Mouse (Mus musculus): ENCODE data around the gene Tmed5. TPM values are rescaled to one million over a fixed set of nuclear protein-coding genes. Genes with fewer than 3 reads are reported as not detected.
"Not testable (repeated sequence)": the region's sequence is repeated elsewhere in the genome, so short reads cannot be mapped to it uniquely, and the experiment has no call there.

Tmed5 gene
- polyA plus RNA-seq (2015; fragmentation: Nextera tagmentation; extraction: Ambion mirVana): 23.1 and 24.1 TPM in 2 replicates

DNA sequence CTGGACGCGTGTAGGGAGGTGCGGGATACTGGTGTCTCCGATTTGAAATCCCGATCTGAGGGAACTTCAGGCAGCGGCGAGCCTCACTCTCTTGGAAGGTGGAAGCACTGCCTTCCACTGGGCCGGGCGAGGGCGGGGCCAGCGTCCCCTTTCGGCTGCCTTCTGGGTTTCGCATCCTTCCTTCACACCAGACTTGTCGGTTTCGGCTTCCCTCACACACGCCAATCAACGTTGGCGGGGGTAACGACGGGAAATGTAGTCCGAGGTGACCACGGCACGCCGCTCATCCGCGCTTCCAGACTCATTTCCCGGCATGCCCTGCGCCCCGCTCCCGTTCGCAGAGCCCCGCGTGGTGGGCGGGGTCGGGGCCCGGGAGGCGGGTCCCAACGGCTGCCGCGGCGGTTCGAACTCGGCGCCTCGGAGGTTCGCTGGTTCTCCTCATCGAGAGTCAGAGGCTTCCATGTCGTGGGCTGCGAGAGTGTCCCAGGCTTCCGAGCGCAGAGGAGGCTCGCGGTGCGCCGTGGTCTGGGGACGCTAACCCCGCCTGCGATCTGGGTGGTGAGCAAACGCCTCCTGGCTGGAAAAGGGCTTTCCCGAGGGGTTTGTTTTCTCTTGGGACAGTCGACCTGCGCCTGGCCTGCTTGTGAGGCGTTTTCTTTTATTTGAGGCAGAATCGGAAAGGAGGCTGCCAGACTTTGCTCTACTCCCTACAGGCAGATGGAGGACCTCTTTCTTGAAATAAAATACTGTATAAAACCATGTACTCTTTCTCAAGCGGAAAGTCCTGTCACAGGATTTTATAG, at the start of gene Tmed5, which contains the start of gene Ccdc18:
Gene Tmed5 (minus strand): TSS at position 180 of the 803 bp plus-strand sequence.
Gene Ccdc18 (plus strand): TSS at position 435 of the 803 bp plus-strand sequence.
- peak within 1 kb of the TSS; percentile 82 for H3K27ac ChIP-seq
- H3K4me1 ChIP-seq: peaks cover 21% of the 10 kb centered on the region
- H3K9ac ChIP-seq: peak within 1 kb of the TSS; percentile 71
- no peaks in the 10 kb centered on the region for H3K27me3 ChIP-seq (replicated peaks)
- ATAC-seq (replicated peaks): peak; percentile 99
- peak within 1 kb of the TSS; percentile 74 for H3K4me2 ChIP-seq
- 0% methylated on average over 65 of the region's 65 CpGs for WGBS
- peak within 1 kb of the TSS; percentile 78 for H3K4me3 ChIP-seq
- H3K36me3 ChIP-seq (replicated peaks): no peaks in the 10 kb centered on the region
- no peaks in the 10 kb centered on the region for H3K9me3 ChIP-seq

DNA sequence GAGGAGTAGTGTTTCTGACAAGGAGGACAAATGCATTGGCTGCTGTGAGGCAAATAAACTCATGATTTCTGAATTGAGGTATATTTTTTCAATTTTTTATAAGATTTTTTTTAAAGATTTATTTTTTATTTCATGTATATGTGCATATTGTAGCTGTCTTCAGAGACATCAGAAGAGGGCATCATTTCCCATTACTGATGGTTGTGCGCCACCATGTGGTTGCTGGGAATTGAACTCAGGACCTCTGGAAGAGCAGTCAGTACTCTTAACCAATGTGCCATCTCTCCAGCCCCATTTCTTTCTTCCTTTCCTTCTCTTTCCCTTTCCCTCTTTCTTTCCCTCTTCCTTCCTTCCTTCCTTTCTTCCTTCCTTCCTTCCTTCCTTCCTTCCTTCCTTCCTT, 31.3 kb upstream of the Tmed5 start:
- Histone ChIP-seq H3K9ac (no peak overlapping the region), H3K4me2 (no peak overlapping the region), H3K36me3 (replicated peaks) (no peaks in the 10 kb centered on the region), H3K9me3 (no peaks in the 10 kb centered on the region), H3K27me3 (replicated peaks) (no peaks in the 10 kb centered on the region), H3K27ac (no peak overlapping the region), H3K4me1 (no peaks in the 10 kb centered on the region), H3K4me3 (no peak overlapping the region)
- ATAC-seq (replicated peaks): no peak
- 25% methylated on average over 1 of the region's 1 CpGs for WGBS

DNA sequence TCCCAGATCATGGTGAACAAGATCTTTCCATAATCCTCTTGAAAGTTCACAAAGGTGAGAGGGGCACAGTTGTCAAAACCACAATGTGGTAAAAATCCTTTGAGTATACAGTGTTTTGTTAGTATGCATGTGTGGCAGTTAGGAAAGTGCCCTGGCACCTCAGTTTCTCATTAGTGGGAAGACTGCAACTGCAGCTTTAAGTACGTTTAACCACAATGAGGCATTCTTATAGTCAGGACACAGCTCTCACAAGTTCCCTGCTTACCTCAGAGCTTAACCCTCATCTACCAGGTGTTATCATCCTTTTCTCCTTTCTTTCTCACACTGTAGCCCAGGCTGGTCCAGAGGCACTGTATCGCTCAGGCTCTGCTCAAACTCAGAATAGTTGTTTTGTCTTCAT, 28.4 kb upstream of the Tmed5 start:
- no peaks in the 10 kb centered on the region for H3K4me1 ChIP-seq
- WGBS: 85% methylated on average over 2 of the region's 2 CpGs

DNA sequence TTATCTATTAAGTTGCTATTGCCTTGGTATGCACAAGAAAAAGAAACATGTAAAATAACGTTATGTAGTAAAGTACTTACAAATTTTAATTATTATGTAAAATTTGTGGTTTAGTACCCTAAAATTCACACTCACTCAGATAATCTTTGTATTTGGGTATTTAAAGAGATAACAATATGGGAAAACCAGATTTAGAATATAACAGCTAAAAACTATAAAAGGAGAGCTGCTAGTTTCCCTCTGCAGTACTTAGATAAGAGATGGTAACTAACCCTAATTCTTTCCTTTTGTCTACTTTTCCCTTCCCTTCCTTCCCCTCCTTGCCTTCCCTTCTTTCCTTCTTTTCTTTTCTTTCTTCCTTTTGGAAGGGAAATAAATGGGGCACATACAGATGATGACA, 20.2 kb upstream of the Tmed5 start:
- Histone ChIP-seq H3K4me3 (no peak overlapping the region), H3K9me3 (no peaks in the 10 kb centered on the region), H3K4me1 (no peaks in the 10 kb centered on the region), H3K27ac (no peak overlapping the region), H3K4me2 (no peak overlapping the region), H3K27me3 (replicated peaks) (no peaks in the 10 kb centered on the region), H3K9ac (no peak overlapping the region), H3K36me3 (replicated peaks) (no peaks in the 10 kb centered on the region)
- 91% methylated on average over 1 of the region's 1 CpGs for WGBS
- no peak for ATAC-seq (replicated peaks)

More for the DNA sequence above, 28.4 kb upstream of the Tmed5 start:
- Histone ChIP-seq H3K4me2 (no peak overlapping the region), H3K4me3 (no peak overlapping the region), H3K27ac (no peak overlapping the region), H3K27me3 (replicated peaks) (no peaks in the 10 kb centered on the region), H3K36me3 (replicated peaks) (no peaks in the 10 kb centered on the region), H3K9ac (no peak overlapping the region), H3K9me3 (no peaks in the 10 kb centered on the region)
- no peak for ATAC-seq (replicated peaks)

DNA sequence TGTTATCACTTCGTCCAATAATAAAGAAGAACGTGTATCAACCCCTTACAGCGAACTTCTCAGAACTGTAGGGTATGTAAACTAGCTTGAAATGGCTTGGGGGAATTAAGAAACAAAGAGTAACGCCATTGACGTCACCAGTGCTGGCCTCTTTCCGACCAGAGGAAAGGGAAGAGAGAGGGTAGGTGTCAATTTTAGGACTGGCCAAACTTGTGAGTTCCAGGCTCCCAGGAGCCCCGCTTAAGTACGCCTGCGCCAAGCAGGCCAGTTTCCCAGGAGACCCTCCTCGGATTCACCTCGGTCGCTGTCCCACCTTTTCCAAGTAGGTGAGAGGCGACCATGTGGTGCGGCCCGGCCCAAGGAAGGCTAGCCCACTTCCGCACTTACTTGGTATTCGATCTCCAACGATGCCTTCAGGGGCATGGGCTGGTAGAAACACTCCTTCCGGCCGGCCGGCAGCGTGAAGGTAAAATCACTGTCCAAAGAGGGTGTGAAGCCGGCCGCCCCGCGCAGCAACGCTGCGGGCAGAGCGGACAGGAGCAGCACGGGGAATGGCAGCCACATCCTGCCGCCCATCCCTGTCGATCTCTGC, 475 bp downstream of the Tmed5 start:
- Histone ChIP-seq H3K9me3 (no peaks in the 10 kb centered on the region), H3K4me2 (peak overlapping the region; percentile 74), H3K36me3 (replicated peaks) (no peaks in the 10 kb centered on the region), H3K4me3 (peak overlapping the region; percentile 78), H3K27me3 (replicated peaks) (no peaks in the 10 kb centered on the region), H3K27ac (peak overlapping the region; percentile 82), H3K4me1 (peaks cover 21% of the 10 kb centered on the region), H3K9ac (peak overlapping the region; percentile 71)
- peak; percentile 67 for ATAC-seq (replicated peaks)
- under 1% methylated on average over 32 of the region's 32 CpGs for WGBS

DNA sequence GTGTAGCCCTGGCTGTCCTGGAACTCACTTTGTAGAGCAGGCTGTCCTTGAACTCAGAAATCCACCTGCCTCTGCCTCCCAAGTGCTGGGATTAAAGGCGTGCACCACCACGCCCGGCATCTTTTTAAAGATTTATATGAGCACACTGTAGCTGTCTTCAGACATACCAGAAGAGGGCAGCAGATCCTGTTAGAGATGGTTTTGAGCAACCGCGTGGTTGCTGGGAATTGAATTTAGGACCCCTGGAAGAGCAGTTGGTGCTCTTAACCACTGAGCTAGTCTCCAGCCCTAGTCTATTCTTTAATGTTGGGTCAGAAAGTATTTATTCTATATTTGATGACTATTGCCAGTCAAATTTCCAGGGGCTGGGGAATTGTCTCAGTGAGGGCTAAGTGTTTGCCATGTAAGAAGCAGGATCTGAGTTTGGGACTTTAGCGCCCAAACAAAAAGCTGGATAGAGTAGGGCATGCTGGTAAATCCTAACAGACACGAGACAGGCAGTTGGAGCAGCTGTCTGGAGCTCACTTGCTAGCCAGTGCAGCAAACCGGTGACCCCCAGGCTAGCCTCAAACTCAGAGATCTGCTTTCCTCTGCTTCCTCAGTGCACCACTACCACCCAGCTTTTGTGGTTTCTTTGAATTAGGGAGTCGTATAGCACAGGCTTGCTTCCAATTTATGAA, 12.1 kb downstream of the Tmed5 start:
- Histone ChIP-seq H3K9ac (no peak overlapping the region), H3K9me3 (no peaks in the 10 kb centered on the region), H3K4me2 (no peak overlapping the region), H3K4me3 (no peak overlapping the region), H3K27me3 (replicated peaks) (no peaks in the 10 kb centered on the region), H3K27ac (no peak overlapping the region), H3K4me1 (no peaks in the 10 kb centered on the region), H3K36me3 (replicated peaks) (no peaks in the 10 kb centered on the region)
- ATAC-seq (replicated peaks): no peak
- WGBS: 83% methylated on average over 9 of the region's 9 CpGs

DNA sequence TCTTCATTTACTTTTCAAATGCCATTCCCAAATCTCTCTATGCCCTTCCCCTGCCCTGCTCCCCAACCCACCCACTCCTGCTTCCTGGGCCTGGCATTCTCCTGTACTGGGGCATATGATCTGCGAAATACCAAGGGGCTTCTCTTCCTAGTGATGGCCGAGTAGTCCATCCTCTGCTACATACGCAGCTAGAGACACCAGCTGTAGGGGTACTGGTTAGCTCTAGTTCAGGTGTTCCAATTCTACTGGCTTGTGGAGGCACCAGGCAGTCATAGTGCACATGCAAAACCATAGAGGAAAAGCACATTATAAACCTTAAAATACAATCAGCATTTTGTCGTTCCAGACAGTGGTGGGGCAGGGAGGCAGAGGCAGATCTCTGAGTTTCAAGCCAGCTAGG, 14.7 kb downstream of the Tmed5 start:
- Histone ChIP-seq H3K9me3 (no peaks in the 10 kb centered on the region), H3K36me3 (replicated peaks) (no peaks in the 10 kb centered on the region), H3K9ac (no peak overlapping the region), H3K4me2 (no peak overlapping the region), H3K27me3 (replicated peaks) (no peaks in the 10 kb centered on the region), H3K4me3 (no peak overlapping the region), H3K4me1 (no peaks in the 10 kb centered on the region), H3K27ac (no peak overlapping the region)
- no peak for ATAC-seq (replicated peaks)
- 97% methylated on average over 4 of the region's 4 CpGs for WGBS

DNA sequence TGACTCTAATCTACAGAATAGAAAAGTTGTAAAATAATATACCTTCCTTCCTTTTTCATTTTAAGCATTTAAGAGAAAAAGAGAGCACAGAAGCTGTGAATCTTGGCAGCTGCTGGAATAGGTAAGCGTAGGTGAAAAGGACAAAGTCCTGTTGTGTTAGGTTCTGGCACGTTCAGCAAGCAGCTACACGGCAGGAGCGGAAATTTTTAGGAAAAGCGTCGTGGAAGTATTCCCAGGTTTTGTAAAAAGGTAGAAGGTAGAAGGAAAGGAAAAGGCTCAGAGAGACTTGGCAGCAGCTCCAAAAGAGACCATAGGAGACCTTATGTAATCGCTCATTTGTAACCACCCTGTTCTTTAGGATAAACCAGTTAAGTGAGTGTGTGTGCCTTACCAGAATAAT, 23.1 kb downstream of the Tmed5 start:
- Histone ChIP-seq H3K27me3 (replicated peaks) (no peaks in the 10 kb centered on the region), H3K4me2 (no peak overlapping the region), H3K9me3 (no peaks in the 10 kb centered on the region), H3K9ac (no peak overlapping the region), H3K36me3 (replicated peaks) (peaks cover 19% of the 10 kb centered on the region), H3K4me1 (no peaks in the 10 kb centered on the region), H3K4me3 (no peak overlapping the region), H3K27ac (no peak overlapping the region)
- ATAC-seq (replicated peaks): no peak
- WGBS: 94% methylated on average over 7 of the region's 7 CpGs

DNA sequence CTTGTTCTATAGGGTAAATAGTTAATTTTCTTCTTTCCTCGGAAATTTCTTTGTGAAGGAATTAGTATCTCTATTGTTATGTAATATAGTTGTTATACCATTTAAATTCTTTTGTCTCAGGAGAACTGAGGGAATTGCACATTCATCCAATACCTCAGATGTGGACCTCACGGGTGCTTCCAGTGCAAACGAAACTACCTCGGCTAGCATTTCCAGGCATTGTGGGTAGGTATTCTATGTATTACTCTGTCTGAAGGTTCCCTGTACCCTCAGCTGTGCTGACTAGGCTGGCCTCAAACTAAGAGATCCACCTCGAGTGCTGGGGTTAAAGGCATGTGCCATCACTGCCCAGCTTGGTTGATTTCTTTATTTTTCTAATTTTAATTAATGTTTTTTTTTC, 28.1 kb downstream of the Tmed5 start:
- H3K36me3 ChIP-seq (replicated peaks): peaks cover 30% of the 10 kb centered on the region
- no peaks in the 10 kb centered on the region for H3K9me3 ChIP-seq
- H3K9ac ChIP-seq: no peak overlapping the region
- H3K27me3 ChIP-seq (replicated peaks): no peaks in the 10 kb centered on the region
- H3K27ac ChIP-seq: no peak overlapping the region
- H3K4me1 ChIP-seq: no peaks in the 10 kb centered on the region
- no peak for ATAC-seq (replicated peaks)
- no peak overlapping the region for H3K4me3 ChIP-seq
- WGBS: 81% methylated on average over 5 of the region's 5 CpGs
- H3K4me2 ChIP-seq: no peak overlapping the region

DNA sequence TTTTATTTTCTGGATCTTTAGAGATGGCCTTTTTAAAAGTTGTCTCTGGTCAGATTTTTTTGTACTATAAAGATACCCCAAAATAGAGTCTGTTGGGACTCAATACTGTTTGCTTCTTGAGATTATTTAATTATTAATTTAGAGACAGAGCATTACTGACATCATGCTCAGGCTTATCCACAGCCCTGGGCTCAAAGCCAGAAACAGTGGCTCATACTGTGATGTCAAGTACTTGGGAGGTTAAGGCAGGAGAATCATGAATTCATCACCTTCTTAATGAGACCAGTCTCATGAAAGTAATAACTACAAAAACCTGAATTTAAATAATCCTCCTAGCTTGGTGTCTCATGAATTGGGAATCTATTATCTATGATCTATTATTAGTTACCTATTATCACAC, 32.2 kb downstream of the Tmed5 start:
- no peak for ATAC-seq (replicated peaks)
- H3K27ac ChIP-seq: no peak overlapping the region
- H3K4me1 ChIP-seq: no peaks in the 10 kb centered on the region
- no peaks in the 10 kb centered on the region for H3K9me3 ChIP-seq
- no peak overlapping the region for H3K4me2 ChIP-seq
- H3K27me3 ChIP-seq (replicated peaks): no peaks in the 10 kb centered on the region
- no peak overlapping the region for H3K4me3 ChIP-seq
- peaks cover 20% of the 10 kb centered on the region; the same call in 1 of the 2 replicates for H3K36me3 ChIP-seq (replicated peaks)
- H3K9ac ChIP-seq: no peak overlapping the region

DNA sequence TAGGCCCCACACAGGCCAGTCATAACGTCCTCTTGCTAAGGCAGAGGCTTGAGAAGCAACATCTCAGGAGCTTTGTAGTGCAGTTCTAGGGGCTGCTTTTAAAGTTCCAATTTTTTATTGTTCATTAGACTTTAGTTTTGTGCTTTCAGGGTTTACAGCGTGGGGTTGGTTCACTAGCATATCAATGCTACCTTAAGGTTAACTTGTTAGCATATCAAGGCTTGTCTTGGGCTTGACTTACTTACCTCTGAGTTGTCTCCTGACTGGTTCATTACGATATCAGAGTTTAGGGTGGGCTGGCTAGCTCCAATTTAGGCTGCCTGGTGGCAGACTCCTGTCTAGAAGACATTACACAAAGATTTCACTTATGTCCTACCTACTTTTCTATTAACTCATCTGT, 34.7 kb downstream of the Tmed5 start:
- WGBS: 92% methylated on average over 3 of the region's 3 CpGs
- H3K4me2 ChIP-seq: no peak overlapping the region

DNA sequence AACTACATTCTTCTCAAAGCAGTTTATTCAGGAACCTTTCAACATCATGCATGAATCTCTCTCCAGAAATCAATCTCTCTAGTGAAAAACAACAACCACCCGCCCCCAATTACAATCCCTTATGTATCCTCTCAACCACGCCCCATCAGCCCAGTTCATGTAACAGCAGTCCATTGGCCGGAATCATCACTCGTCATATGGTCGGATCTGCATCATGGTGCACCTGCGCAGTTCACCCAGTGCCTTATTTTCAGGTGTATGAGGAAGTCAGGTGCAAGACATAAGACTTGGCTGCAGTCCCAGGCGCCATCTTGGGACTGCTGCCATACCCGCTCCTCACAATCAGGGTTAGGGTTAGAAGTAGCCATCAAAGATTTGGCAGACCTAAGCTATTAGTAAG, 39.7 kb downstream of the Tmed5 start:
- not testable (repeated sequence) for ATAC-seq (replicated peaks); H3K9ac ChIP-seq; H3K4me1 ChIP-seq; H3K27me3 ChIP-seq (replicated peaks); H3K27ac ChIP-seq; H3K4me2 ChIP-seq; H3K4me3 ChIP-seq; H3K9me3 ChIP-seq
- WGBS: 98% methylated on average over 8 of the region's 8 CpGs
- peaks cover 34% of the 10 kb centered on the region for H3K36me3 ChIP-seq (replicated peaks)

More for the DNA sequence above, 34.7 kb downstream of the Tmed5 start:
- Histone ChIP-seq H3K9ac (no peak overlapping the region), H3K4me3 (no peak overlapping the region), H3K27ac (no peak overlapping the region), H3K4me1 (no peaks in the 10 kb centered on the region), H3K9me3 (no peaks in the 10 kb centered on the region), H3K36me3 (replicated peaks) (peaks cover 26% of the 10 kb centered on the region), H3K27me3 (replicated peaks) (no peaks in the 10 kb centered on the region)
- ATAC-seq (replicated peaks): no peak
